In the genomic region with DNA sequence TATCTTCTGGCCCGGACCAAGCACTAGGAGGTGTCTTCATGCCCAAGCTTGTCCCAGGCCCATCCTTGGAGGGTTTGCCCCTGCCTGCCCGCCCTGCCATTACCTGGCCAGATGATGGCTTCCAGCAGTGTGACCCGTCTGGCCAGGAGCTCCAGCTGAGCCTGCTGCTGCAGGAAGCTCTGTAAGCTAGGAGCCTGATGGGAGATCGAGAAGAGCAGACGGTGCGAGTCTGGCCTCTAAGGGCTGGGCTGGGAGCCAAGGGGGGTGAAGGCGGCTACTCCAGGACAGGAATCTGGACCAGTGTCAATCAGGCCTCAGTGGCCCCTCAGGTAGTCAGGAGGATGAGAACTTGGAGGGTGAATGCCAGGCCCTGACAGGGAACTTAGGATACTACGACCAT, we compare ENCODE assay signal across 30 mouse cellular contexts. TPM values are rescaled to one million over a fixed set of nuclear protein-coding genes. Genes with fewer than 3 reads are reported as not detected.
DNase-seq lines count a peak whose midpoint lies in the region; ATAC-seq and TF ChIP-seq lines count a peak whose summit lies in the region.
"Had no signal": no experiment of that assay in that cellular context is flagged by ENCODE, and none has a peak within 500 bp of the region (broad histone marks: within the 10 kb centered on the region; RNA-seq: fewer than 3 reads in every experiment).

No protein-coding gene starts in this region.

- no peak overlapping the region for H3K4me2 ChIP-seq in midbrain, postnatal 0 days (ENCODE audit: low read depth, low read length, poor library complexity, severe bottlenecking)
- no peak overlapping the region for H3K4me2 ChIP-seq in midbrain, embryonic 16.5 days (ENCODE audit: low read length)
- H3K4me2 ChIP-seq: embryonic facial prominence, embryonic 13.5 days; heart, embryonic 13.5 days; hindbrain, embryonic 13.5 days; intestine, embryonic 15.5 days had no signal

- peak; percentile 5 for DNase-seq in gastrocnemius, postnatal 25 days
- no peak for DNase-seq in gastrocnemius, adult 8-10 months (ENCODE audit: low spot score in 2 of 2)
- no peak for DNase-seq in midbrain, postnatal 0 days (ENCODE audit: low spot score)
- peak; percentile 32 for DNase-seq in urinary bladder, postnatal 14 days (ENCODE audit: low spot score)
- no peak for DNase-seq in urinary bladder, postnatal 10 days (ENCODE audit: low spot score)
- DNase-seq in adipocyte (ENCODE audit: low spot score), result peak; percentile 20
- DNase-seq: adrenal gland, adult 8-10 months; adrenal gland, postnatal 25 days; B cell, adult 2 months; cerebellum, adult 11-12 months; cerebellum, adult 8-10 months; cerebellum, postnatal 36 days; embryo, embryonic 11 days; forebrain, postnatal 0 days; gastrocnemius, adult 2 months; gastrocnemius, postnatal 36 days had no signal

- peaks cover 12% of the 10 kb centered on the region for H3K36me3 ChIP-seq in midbrain, postnatal 0 days (ENCODE audit: insufficient read depth, low read length)
- H3K36me3 ChIP-seq in midbrain, embryonic 16.5 days (ENCODE audit: control insufficient read depth, insufficient read depth, low read length), result no peaks in the 10 kb centered on the region

- no peaks in the 10 kb centered on the region for H3K4me1 ChIP-seq in midbrain, postnatal 0 days (ENCODE audit: insufficient read depth, low read length)
- no peaks in the 10 kb centered on the region for H3K4me1 ChIP-seq in midbrain, embryonic 16.5 days (ENCODE audit: control insufficient read depth, insufficient read depth, low read length)
- H3K4me1 ChIP-seq: embryonic facial prominence, embryonic 10.5 days; embryonic facial prominence, embryonic 13.5 days; hindbrain, embryonic 13.5 days; intestine, embryonic 15.5 days had no signal

- no peak for ATAC-seq in midbrain, postnatal 0 days (ENCODE audit: low FRiP score)
- ATAC-seq in midbrain, embryonic 16.5 days, result no peak
- ATAC-seq: forebrain, embryonic 14.5 days; forebrain, postnatal 0 days; hindbrain, embryonic 16.5 days; intestine, embryonic 15.5 days had no signal

- H3K9me3 ChIP-seq in midbrain, postnatal 0 days (ENCODE audit: low read length), result no peaks in the 10 kb centered on the region
- no peaks in the 10 kb centered on the region for H3K9me3 ChIP-seq in midbrain, embryonic 16.5 days (replicated peaks; ENCODE audit: control insufficient read depth, low read length, poor library complexity, severe bottlenecking)
- H3K9me3 ChIP-seq: embryonic facial prominence, embryonic 10.5 days; embryonic facial prominence, embryonic 13.5 days; G1E; heart, embryonic 10.5 days; heart, embryonic 13.5 days; hindbrain, embryonic 13.5 days; intestine, embryonic 15.5 days had no signal

- no peak overlapping the region for H3K27ac ChIP-seq in midbrain, postnatal 0 days (ENCODE audit: low read depth, low read length)
- no peak overlapping the region for H3K27ac ChIP-seq in midbrain, embryonic 16.5 days (ENCODE audit: low read length)
- H3K27ac ChIP-seq: embryonic facial prominence, embryonic 10.5 days; embryonic facial prominence, embryonic 13.5 days; gastrocnemius, adult 2 months; heart, embryonic 10.5 days; heart, embryonic 13.5 days; hindbrain, embryonic 13.5 days; intestine, embryonic 15.5 days had no signal

- H3K27me3 ChIP-seq in midbrain, postnatal 0 days (ENCODE audit: insufficient read depth, low read length), result no peaks in the 10 kb centered on the region
- no peaks in the 10 kb centered on the region for H3K27me3 ChIP-seq in midbrain, embryonic 16.5 days (ENCODE audit: control insufficient read depth, insufficient read depth, low read depth, low read length)
- H3K27me3 ChIP-seq: embryonic facial prominence, embryonic 13.5 days; heart, embryonic 13.5 days; hindbrain, embryonic 13.5 days; intestine, embryonic 15.5 days had no signal

- H3K9ac ChIP-seq in midbrain, postnatal 0 days (replicated peaks; ENCODE audit: low read length, poor library complexity, severe bottlenecking), result peak overlapping the region; percentile 29; the same call in 1 of the 2 replicates
- no peak overlapping the region for H3K9ac ChIP-seq in midbrain, embryonic 16.5 days (ENCODE audit: low read depth, low read length)
- H3K9ac ChIP-seq: embryonic facial prominence, embryonic 13.5 days; forebrain, postnatal 0 days; heart, embryonic 13.5 days; hindbrain, embryonic 13.5 days; intestine, embryonic 15.5 days had no signal

- 75% methylated on average over 8 of the region's 8 CpGs for WGBS in midbrain, postnatal 0 days
- WGBS in midbrain, embryonic 16.5 days, result 79% methylated on average over 8 of the region's 8 CpGs

- no peak for TF ChIP-seq CTCF in midbrain, postnatal 0 days (IDR thresholded peaks at IDR 0.05)

- no peak overlapping the region for H3K4me3 ChIP-seq in midbrain, postnatal 0 days (ENCODE audit: low read depth, low read length)
- no peak overlapping the region for H3K4me3 ChIP-seq in midbrain, embryonic 16.5 days (ENCODE audit: low read depth, low read length)
- H3K4me3 ChIP-seq: embryonic facial prominence, embryonic 10.5 days; embryonic facial prominence, embryonic 13.5 days; erythroblast, embryonic 14.5 days; gastrocnemius, adult 2 months; heart, embryonic 10.5 days; heart, embryonic 13.5 days; hindbrain, embryonic 13.5 days; intestine, embryonic 15.5 days had no signal

RNA-seq across cellular contexts. Expression of a gene that starts 10.4 kb away (rescaled TPM):
- 10 to 100 TPM; 69.3 to 82.6 TPM for total RNA-seq in gastrocnemius, postnatal 25 days (2021)
- 10 to 100 TPM; 55.1 to 68.1 (median 64.3) TPM for total RNA-seq in gastrocnemius, adult 8-10 months (2022)
- total RNA-seq in midbrain, postnatal 0 days (2014; rRNA removed), result 315 and 338 TPM in 2 replicates
- polyA plus RNA-seq in midbrain, postnatal 0 days (2015; fragmentation: Nextera tagmentation; extraction: Ambion mirVana), result 353 and 371 TPM in 2 replicates
- polyA plus RNA-seq in midbrain, embryonic 16.5 days (2015; fragmentation: Nextera tagmentation; extraction: Ambion mirVana), result 548 and 592 TPM in 2 replicates

RNA-seq across cellular contexts. Expression of a gene that starts 10.7 kb away (rescaled TPM):
- total RNA-seq in gastrocnemius, postnatal 25 days (2021), result 10 to 100 TPM; 19.3 to 24.1 TPM
- total RNA-seq in gastrocnemius, adult 8-10 months (2022), result 10 to 100 TPM; 33.1 to 43.7 (median 34.2) TPM
- total RNA-seq in midbrain, postnatal 0 days (2014; rRNA removed), result 48.0 and 67.1 TPM in 2 replicates
- 50.4 and 54.6 TPM in 2 replicates for polyA plus RNA-seq in midbrain, postnatal 0 days (2015; fragmentation: Nextera tagmentation; extraction: Ambion mirVana)
- 46.9 and 48.8 TPM in 2 replicates for polyA plus RNA-seq in midbrain, embryonic 16.5 days (2015; fragmentation: Nextera tagmentation; extraction: Ambion mirVana)

RNA-seq across cellular contexts. Expression of a gene that starts 42.6 kb away (rescaled TPM):
- total RNA-seq in gastrocnemius, postnatal 25 days (2021), result 10 to 100 TPM in 1 of 2 experiments, 1 to 10 TPM in 1; 9.4 to 15.4 TPM
- 1 to 10 TPM; 5.5 to 9.6 (median 8.4) TPM for total RNA-seq in gastrocnemius, adult 8-10 months (2022)
- total RNA-seq in midbrain, postnatal 0 days (2014; rRNA removed), result 4.8 and 10.8 TPM in 2 replicates
- 14.5 and 16.9 TPM in 2 replicates for polyA plus RNA-seq in midbrain, postnatal 0 days (2015; fragmentation: Nextera tagmentation; extraction: Ambion mirVana)
- 9.5 and 12.4 TPM in 2 replicates for polyA plus RNA-seq in midbrain, embryonic 16.5 days (2015; fragmentation: Nextera tagmentation; extraction: Ambion mirVana)
- total RNA-seq: CH12.LX had no signal
- polyA plus RNA-seq: G1E had no signal

RNA-seq across cellular contexts. Expression of a gene that starts 44.3 kb away (rescaled TPM):
- total RNA-seq in gastrocnemius, postnatal 25 days (2021), result 1 to 10 TPM; 6.0 to 9.4 TPM
- 1 to 10 TPM; 2.4 to 3.8 (median 3.1) TPM for total RNA-seq in gastrocnemius, adult 8-10 months (2022)
- 33.8 and 43.8 TPM in 2 replicates for total RNA-seq in midbrain, postnatal 0 days (2014; rRNA removed)
- 17.6 and 18.5 TPM in 2 replicates for polyA plus RNA-seq in midbrain, postnatal 0 days (2015; fragmentation: Nextera tagmentation; extraction: Ambion mirVana)
- polyA plus RNA-seq in midbrain, embryonic 16.5 days (2015; fragmentation: Nextera tagmentation; extraction: Ambion mirVana), result 19.5 and 20.6 TPM in 2 replicates

RNA-seq across cellular contexts. Expression of a gene that starts 51.5 kb away (rescaled TPM):
- not detected for total RNA-seq in gastrocnemius, postnatal 25 days (2021)
- total RNA-seq in gastrocnemius, adult 8-10 months (2022), result not detected
- total RNA-seq in midbrain, postnatal 0 days (2014; rRNA removed), result 3.1 and 6.2 TPM in 2 replicates
- polyA plus RNA-seq in midbrain, postnatal 0 days (2015; fragmentation: Nextera tagmentation; extraction: Ambion mirVana), result 3.6 and 4.6 TPM in 2 replicates
- polyA plus RNA-seq in midbrain, embryonic 16.5 days (2015; fragmentation: Nextera tagmentation; extraction: Ambion mirVana), result 1.1 and 1.2 TPM in 2 replicates
- total RNA-seq: gastrocnemius, adult 2 months; granulocyte monocyte progenitor cell, adult 5-6 weeks; hematopoietic stem cell, adult 5-6 weeks had no signal
- polyA plus RNA-seq: erythroblast, embryonic 14.5 days had no signal

Comparison
In these comparisons a context has a peak if more than half of its experiments do, and no peak if none do; other contexts are left out.
1. DNase-seq: peak in gastrocnemius, postnatal 25 days (single experiment), urinary bladder, postnatal 14 days (single experiment) and adipocyte (single experiment); none in gastrocnemius, adult 8-10 months (0 of 2), midbrain, postnatal 0 days (single experiment) and urinary bladder, postnatal 10 days (single experiment).